Mouse (Mus musculus) CH12.LX (cell line): ENCODE measurements around the gene Rps26. TPM values are rescaled to one million over a fixed set of nuclear protein-coding genes. Genes with fewer than 3 reads are reported as not detected.

Source experiments
- DNase-seq: peaks from one replicate; pipeline ENCODE4 v3.0.0-alpha.2; 2013; ENCODE audit errors: extremely low read depth
- H3K27ac ChIP-seq: 2 replicates; pipeline ENCODE4 v1.5.1; 2012; ENCODE audit warnings: low read depth, mild to moderate bottlenecking, control low read depth, moderate library complexity; ENCODE audit not compliant: insufficient read depth
- H3K27me3 ChIP-seq: replicated peaks from 2 replicates; pipeline ENCODE3; 2012; ENCODE audit warnings: inconsistent platforms
- H3K36me3 ChIP-seq, 2 experiments: replicated peaks in 1 of 2; 2 replicates each; pipeline versions ENCODE3 to v1.6.1; 2012; ENCODE audit warnings: inconsistent platforms in 1 of 2, low read length in 1 of 2, mild to moderate bottlenecking in 1 of 2, mixed read lengths in 1 of 2, moderate library complexity in 1 of 2; ENCODE audit not compliant: control insufficient read depth in 1 of 2, insufficient read depth in 1 of 2
- H3K4me1 ChIP-seq, 2 experiments: 2 replicates each; pipeline ENCODE4 v1.6.1; 2012; ENCODE audit warnings: inconsistent platforms in 1 of 2, moderate library complexity in 1 of 2; ENCODE audit not compliant: insufficient read depth in 2 of 2, control insufficient read depth in 1 of 2
- H3K4me2 ChIP-seq: 2 replicates; pipeline ENCODE4 v1.6.1; 2012; ENCODE audit warnings: low read depth, mild to moderate bottlenecking, control low read depth; ENCODE audit not compliant: poor library complexity, insufficient read depth, severe bottlenecking
- H3K4me3 ChIP-seq, 3 experiments: fragments of 150-350 bp in 1 of 3; sonication (generic) in 1 of 3; replicated peaks in 1 of 3; 2 replicates each; pipeline versions ENCODE3 to v1.5.1; 2011 to 2012; ENCODE audit warnings: low read depth in 2 of 3, low read length in 2 of 3, mild to moderate bottlenecking in 2 of 3, moderate library complexity in 2 of 3, control low read depth in 1 of 3, improper control_type of control experiment in 1 of 3, inconsistent platforms in 1 of 3, mixed read lengths in 1 of 3; ENCODE audit not compliant: poor library complexity in 1 of 3
- H3K79me2 ChIP-seq: replicated peaks from 2 replicates; pipeline ENCODE4 v1.6.1; 2012; ENCODE audit warnings: mild to moderate bottlenecking, moderate library complexity; ENCODE audit not compliant: control insufficient read depth, poor library complexity, insufficient read depth, severe bottlenecking; ENCODE audit errors: extremely low read depth
- H3K9ac ChIP-seq: 2 replicates; pipeline ENCODE4 v1.6.1; 2012; ENCODE audit warnings: low read depth, mild to moderate bottlenecking, control low read depth, moderate library complexity; ENCODE audit not compliant: insufficient read depth
- H3K9me3 ChIP-seq: replicated peaks from 2 replicates; pipeline ENCODE3; 2012; ENCODE audit warnings: low read length, inconsistent platforms, mixed read lengths
- BHLHE40 ChIP-seq: IDR thresholded peaks from 2 replicates; pipeline ENCODE4 v1.6.1; 2011; ENCODE audit warnings: mild to moderate bottlenecking, low read depth, low read length, improper control_type of control experiment
- CHD2 ChIP-seq: IDR thresholded peaks from 2 replicates; pipeline ENCODE4 v1.6.1; 2011; ENCODE audit warnings: low read length, improper control_type of control experiment
- E2F4 ChIP-seq: IDR thresholded peaks from 2 replicates; pipeline ENCODE4 v1.6.1; 2011; ENCODE audit warnings: low read depth, low read length, improper control_type of control experiment; ENCODE audit not compliant: insufficient replicate concordance
- EP300 ChIP-seq: IDR thresholded peaks from 2 replicates; pipeline ENCODE4 v1.6.1; 2011; ENCODE audit warnings: low read length, improper control_type of control experiment
- ETS1 ChIP-seq: conservative IDR thresholded peaks from 2 replicates; pipeline ENCODE4 v1.6.1; 2012; ENCODE audit warnings: low read depth, mild to moderate bottlenecking, inconsistent platforms, low read length, improper control_type of control experiment, moderate library complexity
- GABPA ChIP-seq: IDR thresholded peaks from 2 replicates; pipeline ENCODE4 v1.6.1; 2012; ENCODE audit warnings: low read depth, low read length, improper control_type of control experiment, inconsistent platforms; ENCODE audit not compliant: insufficient replicate concordance
- IRF4 ChIP-seq: IDR thresholded peaks from 2 replicates; pipeline ENCODE4 v1.6.1; 2014; ENCODE audit warnings: low read depth, mild to moderate bottlenecking, inconsistent platforms, low read length, improper control_type of control experiment
- JUND ChIP-seq: conservative IDR thresholded peaks from 2 replicates; pipeline ENCODE4 v1.6.1; 2011; ENCODE audit warnings: low read depth, low read length, improper control_type of control experiment
- KAT2A ChIP-seq: IDR thresholded peaks from 2 replicates; pipeline ENCODE4 v1.6.1; 2012; ENCODE audit warnings: low read length, improper control_type of control experiment, inconsistent platforms; ENCODE audit not compliant: insufficient replicate concordance
- MAFK ChIP-seq: IDR thresholded peaks from 2 replicates; pipeline ENCODE4 v1.6.1; 2011; ENCODE audit warnings: low read length, improper control_type of control experiment; ENCODE audit not compliant: insufficient replicate concordance
- MXI1 ChIP-seq: IDR thresholded peaks from 2 replicates; pipeline ENCODE4 v1.6.1; 2011; ENCODE audit warnings: mild to moderate bottlenecking, low read depth, low read length, improper control_type of control experiment
- MYC ChIP-seq: IDR thresholded peaks from 2 replicates; pipeline ENCODE4 v1.6.1; 2011; ENCODE audit warnings: low read depth, mild to moderate bottlenecking, improper control_type of control experiment, low read length
- PAX5 ChIP-seq: IDR thresholded peaks from 2 replicates; pipeline ENCODE4 v1.6.1; 2012; ENCODE audit warnings: low read length, inconsistent platforms, mixed read lengths
- SIN3A ChIP-seq: IDR thresholded peaks from 2 replicates; pipeline ENCODE4 v1.6.1; 2012; ENCODE audit warnings: low read length, improper control_type of control experiment, inconsistent platforms
- SMC3 ChIP-seq: IDR thresholded peaks from 2 replicates; pipeline ENCODE4 v1.6.1; 2011; ENCODE audit warnings: low read depth, low read length, improper control_type of control experiment
- TCF12 ChIP-seq: IDR thresholded peaks from 2 replicates; pipeline ENCODE4 v1.6.1; 2014; ENCODE audit warnings: low read depth, mild to moderate bottlenecking, inconsistent platforms, low read length, improper control_type of control experiment
- UBTF ChIP-seq: IDR thresholded peaks from 2 replicates; pipeline ENCODE4 v1.6.1; 2012; ENCODE audit warnings: low read depth, mild to moderate bottlenecking, inconsistent platforms, low read length, improper control_type of control experiment, moderate library complexity
- USF1 ChIP-seq: IDR thresholded peaks from 2 replicates; pipeline ENCODE4 v1.6.1; 2014; ENCODE audit warnings: low read depth, mild to moderate bottlenecking, inconsistent platforms, low read length, improper control_type of control experiment
- USF2 ChIP-seq: conservative IDR thresholded peaks from 2 replicates; pipeline ENCODE4 v1.6.1; 2011; ENCODE audit warnings: low read depth, low read length, improper control_type of control experiment
- ZC3H11A ChIP-seq: IDR thresholded peaks from 2 replicates; pipeline ENCODE4 v1.6.1; 2012; ENCODE audit warnings: low read depth, mild to moderate bottlenecking, inconsistent platforms, low read length, improper control_type of control experiment
- ZNF384 ChIP-seq: IDR thresholded peaks from 2 replicates; pipeline ENCODE4 v1.6.1; 2012; ENCODE audit warnings: low read depth, low read length, improper control_type of control experiment, inconsistent platforms
- dilution Hi-C: fragments of 300-500 bp; cut with MboI; formaldehyde crosslinking; loops from 2 replicates; pipeline ENCODE4 v1.14.3; 2020; ENCODE audit warnings: low sequenced_read_pairs; ENCODE audit not compliant: extremely low pct_unique_long_range_greater_than_20kb, extremely low pct_ligation_motif_present
- in situ Hi-C: fragments of 300-500 bp; cut with MboI; formaldehyde crosslinking; loops from 3 replicates; pipeline ENCODE4 v1.14.3; 2019; ENCODE audit warnings: low sequenced_read_pairs, low pct_ligation_motif_present, low pct_unique_long_range_greater_than_20kb, mixed read lengths
- polyA plus RNA-seq: library from polyadenylated mRNA; unstranded; fragments of >175 nt; gene quantifications from 2 replicates; pipeline ENCODE4 v1.2.1, GENCODE M21; 2012; ENCODE audit warnings: low read depth; ENCODE audit not compliant: insufficient read length
- total RNA-seq, 2 experiments: library from RNA; depleted of rRNA; stranded (reverse); fragments of 300-350 nt in 1 of 2; fragments of >200 nt in 1 of 2; gene quantifications; 2 replicates each; pipeline ENCODE4 v1.2.3; 2012 to 2014

Gene Rps26
- total and polyA plus RNA-seq, 3 experiments: 1,906 to 2,987 (median 2,220) TPM

DNA sequence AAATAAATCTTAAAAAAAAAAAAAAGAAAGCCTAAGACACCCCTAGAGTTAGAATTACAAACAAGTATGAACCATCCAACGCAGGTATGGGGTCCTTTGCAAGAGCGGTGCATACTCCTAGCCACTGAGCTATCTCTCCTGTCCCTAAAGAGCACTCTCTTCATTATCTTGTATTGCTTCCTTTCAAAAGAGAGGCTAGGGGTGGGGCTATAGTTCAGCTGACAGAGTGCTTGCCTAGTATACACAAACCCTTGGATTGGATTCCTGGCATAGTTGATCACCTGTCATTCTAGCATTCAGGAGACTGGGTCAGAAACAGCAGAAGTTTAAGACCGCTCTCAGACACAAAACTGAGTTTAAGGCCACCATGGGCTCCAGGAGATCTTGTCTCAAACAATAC is 28.7 kb upstream of the Rps26 start:
- DNase-seq: no peak
- Histone ChIP-seq H3K4me3 (no peak overlapping the region), H3K79me2 (no peaks in the 10 kb centered on the region), H3K4me1 (peaks cover 5 to 11% of the 10 kb centered on the region in 2 experiments; a peak in 3 of 4 replicates), H3K4me2 (no peak overlapping the region), H3K36me3 (no peaks in the 10 kb centered on the region), H3K27me3 (no peaks in the 10 kb centered on the region), H3K9ac (no peak overlapping the region), H3K27ac (no peak overlapping the region), H3K9me3 (no peaks in the 10 kb centered on the region)
- dilution Hi-C loops: no loop called here
- in situ Hi-C loops: no loop called here
- TF ChIP-seq E2F4: no peak
- no peak for TF ChIP-seq BHLHE40
- TF ChIP-seq GABPA: no peak
- TF ChIP-seq USF2: no peak
- no peak for TF ChIP-seq MAFK
- no peak for TF ChIP-seq USF1
- no peak for TF ChIP-seq MYC
- TF ChIP-seq EP300: no peak
- TF ChIP-seq SIN3A: no peak
- TF ChIP-seq ZC3H11A: no peak
- TF ChIP-seq PAX5: no peak
- no peak for TF ChIP-seq ETS1
- no peak for TF ChIP-seq UBTF
- TF ChIP-seq IRF4: no peak
- no peak for TF ChIP-seq TCF12
- TF ChIP-seq KAT2A: no peak
- TF ChIP-seq SMC3: no peak
- no peak for TF ChIP-seq CHD2
- TF ChIP-seq ZNF384: no peak
- no peak for TF ChIP-seq JUND
- TF ChIP-seq, all 38 proteins: peak for 0

DNA sequence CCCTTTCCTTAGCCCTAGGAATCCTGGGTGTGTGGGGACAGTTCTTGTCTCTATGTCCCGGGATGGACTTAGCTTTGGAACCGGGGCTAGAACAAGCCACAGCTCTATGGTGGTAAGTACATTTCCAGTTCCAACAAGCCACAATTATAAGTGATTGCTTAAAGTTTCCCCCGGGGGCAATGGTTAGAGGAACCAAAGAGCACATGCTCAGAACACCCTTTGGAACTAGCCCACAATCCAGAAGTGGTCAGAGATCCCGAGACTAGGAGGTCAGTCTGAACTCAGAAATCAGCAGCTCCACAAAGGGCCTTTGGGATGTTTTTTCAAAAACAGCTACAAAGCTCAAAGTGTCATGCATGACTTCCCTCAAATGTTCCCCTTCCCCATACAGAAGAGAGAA is 27.3 kb upstream of the Rps26 start:
- H3K9ac ChIP-seq: no peak overlapping the region
- peaks cover 5 to 11% of the 10 kb centered on the region in 2 experiments; a peak in 3 of 4 replicates for H3K4me1 ChIP-seq
- no peak for DNase-seq
- H3K4me2 ChIP-seq: no peak overlapping the region
- H3K27ac ChIP-seq: no peak overlapping the region
- in situ Hi-C loops: no loop called here
- H3K9me3 ChIP-seq: no peaks in the 10 kb centered on the region
- TF ChIP-seq JUND (no peak), GABPA (no peak), ETS1 (no peak), SIN3A (no peak), MXI1 (no peak)
- TF ChIP-seq, all 38 proteins: peak for 0
- H3K36me3 ChIP-seq: no peaks in the 10 kb centered on the region
- no peaks in the 10 kb centered on the region for H3K27me3 ChIP-seq
- dilution Hi-C loops: no loop called here
- no peaks in the 10 kb centered on the region for H3K79me2 ChIP-seq
- no peak overlapping the region for H3K4me3 ChIP-seq
